Mouse (Mus musculus) gastrocnemius, postnatal 10 days (tissue): ENCODE results near the gene Abtb1. TPM values are rescaled to one million over a fixed set of nuclear protein-coding genes. Genes with fewer than 3 reads are reported as not detected.
A peak's percentile ranks its signal among the peaks of the same experiment; 100 is the strongest.

ENCODE experiments used
- DNase-seq: peaks from one replicate; pipeline ENCODE4 v3.0.0; 2021; ENCODE audit warnings: mixed read lengths
- total RNA-seq, 2 experiments: library from RNA; stranded (reverse); gene quantifications; 2 replicates each; pipeline ENCODE4 v1.2.3; 2021

Abtb1 gene
- total RNA-seq, 2 experiments from 2014 or later = 15.6 to 17.9 TPM

DNA sequence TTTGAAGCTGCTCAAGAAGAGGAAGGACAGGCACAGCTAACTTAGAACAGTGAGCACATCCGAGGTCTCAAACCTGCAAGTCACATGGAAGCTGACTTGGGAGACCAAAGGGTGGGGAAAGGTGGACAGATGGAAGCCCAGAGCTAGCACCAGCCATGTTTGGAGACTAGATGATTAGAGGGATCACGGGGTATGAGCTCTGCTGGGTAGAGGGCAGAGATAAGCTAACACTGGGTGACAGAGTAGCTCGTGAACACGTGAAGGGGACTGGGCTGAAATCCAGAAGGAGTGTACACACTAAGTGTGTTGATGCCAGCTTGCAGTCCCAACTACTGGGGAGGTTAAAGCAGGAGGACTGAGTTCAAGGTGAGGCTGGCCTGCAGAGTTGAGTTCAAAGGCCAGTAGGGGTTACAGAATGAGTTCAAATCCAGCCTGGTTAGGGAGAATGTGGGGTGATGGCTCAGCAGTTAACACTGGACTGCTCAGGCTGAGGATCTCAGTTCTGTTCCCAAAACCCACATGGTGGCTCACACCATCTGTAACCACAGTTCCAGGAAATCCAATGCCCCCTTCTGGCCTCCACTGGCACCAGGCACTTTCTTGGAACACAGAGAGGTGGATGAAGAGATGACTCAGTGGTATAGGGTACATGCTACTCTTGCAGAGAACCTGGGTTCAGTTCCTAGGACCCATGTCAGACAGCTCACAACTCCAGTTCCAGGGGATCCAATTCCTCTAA lies 37.7 kb downstream of the Abtb1 start:
- DNase-seq = no peak

DNA sequence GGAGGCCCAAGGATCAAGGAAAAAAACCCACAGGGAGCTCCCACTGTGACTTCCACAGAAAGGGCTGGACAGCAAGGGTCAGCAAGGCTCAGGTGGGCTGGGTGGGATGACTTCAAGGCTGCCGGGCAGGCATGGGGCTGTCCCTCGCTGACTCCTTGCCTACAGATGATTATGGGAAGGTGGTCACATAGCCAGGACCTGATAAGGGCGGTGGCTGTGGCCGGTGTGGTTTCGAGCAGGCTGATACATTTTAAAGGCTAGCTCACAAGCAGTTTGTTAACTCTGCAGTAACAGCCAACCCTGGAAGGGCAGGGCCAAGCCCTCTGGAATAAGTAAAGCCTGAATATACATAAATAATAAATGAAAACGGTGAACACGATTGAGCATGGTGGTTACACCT lies 38.7 kb downstream of the Abtb1 start:
- DNase-seq = no peak

DNA sequence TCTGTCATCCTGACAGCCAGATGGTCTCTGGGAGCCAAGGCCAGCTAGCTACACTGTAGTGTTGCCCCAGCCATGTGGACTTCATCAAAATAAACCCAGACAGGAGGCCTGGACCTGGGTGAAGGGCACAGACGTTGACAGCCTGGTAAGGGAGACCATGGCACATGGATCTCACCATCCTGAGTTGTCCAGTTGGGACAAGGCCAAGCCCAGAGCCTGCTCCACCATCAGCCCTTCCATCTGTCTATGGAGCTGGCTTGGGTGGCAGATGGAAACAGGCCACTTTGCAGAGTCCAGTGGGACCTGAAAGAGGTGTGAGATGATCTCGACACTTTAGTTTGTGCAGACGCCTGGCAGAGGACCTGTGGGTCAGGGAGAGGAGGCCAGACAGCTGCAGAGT lies 41.0 kb downstream of the Abtb1 start:
- no peak for DNase-seq

DNA sequence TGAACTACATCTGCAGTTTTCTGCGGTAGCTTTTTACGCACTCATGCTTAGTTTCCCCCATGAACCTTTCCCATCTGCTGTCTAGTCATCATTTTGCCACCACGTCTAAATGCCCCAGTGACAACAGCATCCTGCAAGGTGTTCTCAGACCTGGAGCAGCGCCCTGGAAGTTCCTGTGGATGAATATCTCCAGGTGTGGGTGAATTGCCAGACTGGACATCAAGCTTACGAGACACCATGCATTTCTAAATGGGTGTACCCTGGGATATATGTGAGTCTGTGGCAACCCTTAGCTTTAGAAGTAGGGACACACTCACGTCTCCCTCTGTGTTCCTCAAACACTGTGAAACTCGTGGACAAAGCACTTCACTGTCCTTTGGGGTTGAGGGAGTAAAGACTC lies 41.6 kb downstream of the Abtb1 start:
- DNase-seq = no peak

DNA sequence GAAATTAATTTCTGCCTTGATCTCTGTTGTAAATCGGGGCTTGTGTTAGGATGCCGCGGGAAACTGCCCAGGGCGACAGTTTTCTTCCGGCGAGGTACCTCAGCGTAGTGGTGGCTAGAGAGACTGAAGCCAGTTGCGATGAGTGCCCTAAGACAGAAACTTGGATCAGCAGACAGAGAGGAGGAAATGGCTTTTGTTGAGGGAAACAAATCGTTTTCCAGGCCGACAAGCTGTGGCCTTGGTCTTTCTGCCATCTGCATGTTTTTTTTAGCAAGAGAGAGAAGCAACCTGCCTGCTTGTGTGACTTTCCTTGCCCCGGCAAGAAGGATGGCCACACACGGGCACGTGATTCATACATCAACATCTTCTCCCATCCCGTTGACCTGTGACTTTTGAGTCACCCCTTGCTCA lies 47.2 kb downstream of the Abtb1 start:
- DNase-seq = no peak

DNA sequence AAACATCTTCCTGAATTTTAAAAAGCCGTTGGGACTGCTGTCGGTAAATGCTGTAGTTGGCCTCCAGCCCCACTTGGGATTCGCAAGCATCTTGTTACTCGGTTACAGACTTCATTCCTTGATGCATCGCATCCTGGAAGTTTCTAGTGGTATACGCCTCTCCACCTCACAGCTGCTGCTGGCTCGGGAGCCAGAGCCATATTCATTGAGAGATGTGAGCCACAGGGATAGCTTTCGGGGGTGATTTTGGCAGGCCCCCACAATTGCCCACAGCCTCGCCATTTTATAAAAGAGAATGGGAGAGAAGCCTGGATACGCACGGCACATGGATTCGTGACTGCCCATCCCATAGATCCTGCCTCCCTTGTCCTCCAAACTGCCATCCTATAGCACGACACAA lies 47.9 kb downstream of the Abtb1 start:
- DNase-seq = no peak

DNA sequence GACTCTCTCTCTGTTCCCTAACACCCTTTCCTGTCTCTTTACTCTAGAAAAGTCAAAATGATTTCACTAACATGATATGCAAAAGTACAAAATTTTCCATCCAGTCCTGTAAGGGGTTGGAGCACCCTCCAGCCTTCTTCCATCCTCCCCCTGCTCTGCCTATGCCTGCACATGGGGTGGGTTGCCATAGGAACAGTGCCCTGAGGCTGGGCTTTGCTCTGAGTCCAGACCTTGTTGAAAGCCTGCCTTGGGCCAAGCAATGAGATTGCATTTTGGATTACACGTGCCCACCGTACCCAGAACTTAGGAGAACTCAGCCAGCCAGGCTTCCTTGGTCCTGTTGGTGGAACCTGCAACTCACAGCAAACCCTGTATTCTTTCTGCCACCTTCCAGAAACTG lies 48.5 kb downstream of the Abtb1 start:
- no peak for DNase-seq

DNA sequence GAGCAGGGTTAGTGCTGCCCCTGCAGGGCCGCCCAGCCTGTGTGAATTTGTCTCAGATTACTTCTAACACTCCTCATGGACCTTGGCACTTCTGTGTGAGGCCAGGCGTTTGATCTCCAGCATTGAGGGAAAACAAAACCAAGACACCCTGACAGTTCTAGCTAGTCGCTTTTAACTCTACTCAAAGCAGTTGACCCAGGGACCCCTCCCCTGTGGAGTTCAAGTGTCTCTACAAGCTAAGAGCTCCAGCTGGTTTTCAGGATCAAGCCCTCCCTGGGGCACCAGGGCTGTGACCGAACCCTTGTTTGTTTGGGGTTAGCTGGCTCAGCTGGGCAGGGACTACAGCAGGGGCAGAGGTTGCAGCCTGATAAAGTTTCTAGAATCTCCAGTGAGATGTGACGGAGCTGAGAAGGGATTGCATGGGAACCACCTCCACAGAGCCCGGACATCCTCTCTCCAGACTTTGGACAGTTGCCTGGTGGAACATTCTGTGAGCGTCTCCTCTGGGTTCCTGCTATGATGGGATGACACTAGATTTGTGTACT lies 49.6 kb downstream of the Abtb1 start:
- no peak for DNase-seq

DNA sequence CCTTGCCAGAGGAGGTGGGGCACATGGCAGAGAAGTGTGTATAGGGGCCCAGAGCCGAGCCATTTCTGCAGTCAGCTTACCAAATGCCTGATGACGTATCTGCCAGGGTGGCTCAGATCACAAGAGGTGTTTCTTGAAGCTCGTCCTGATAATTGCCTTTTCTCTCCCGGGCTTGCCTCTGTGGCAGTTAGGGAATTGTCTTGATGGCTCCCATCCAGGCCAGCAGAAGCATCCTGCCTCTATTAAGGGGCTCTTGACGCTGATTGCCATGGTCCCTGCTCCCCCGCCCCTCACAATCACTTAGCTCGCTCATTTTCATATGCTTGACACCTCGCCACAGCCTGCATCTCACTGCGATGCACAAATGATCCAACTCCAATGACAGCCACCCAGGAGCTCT lies 50.5 kb downstream of the Abtb1 start:
- no peak for DNase-seq

DNA sequence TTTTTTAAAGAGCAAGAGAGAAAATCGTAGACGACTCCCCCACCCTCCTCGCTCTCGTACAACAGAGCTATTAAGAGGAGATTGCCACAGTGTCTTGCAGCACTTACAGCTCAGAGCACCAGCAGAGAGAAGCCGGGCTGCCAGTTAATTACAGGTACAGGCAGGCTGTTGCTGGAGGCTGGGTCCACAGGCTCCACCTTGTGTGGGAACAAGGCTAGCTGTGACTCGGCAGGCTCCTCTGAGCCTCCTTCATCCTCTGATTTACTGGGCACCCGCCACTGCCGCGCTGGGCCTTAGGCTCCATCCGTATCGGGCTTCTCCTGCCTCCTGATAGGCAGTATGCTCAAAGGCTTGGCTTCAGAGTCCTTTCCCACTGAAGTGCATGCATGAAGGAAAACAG lies 53.6 kb downstream of the Abtb1 start:
- no peak for DNase-seq

DNA sequence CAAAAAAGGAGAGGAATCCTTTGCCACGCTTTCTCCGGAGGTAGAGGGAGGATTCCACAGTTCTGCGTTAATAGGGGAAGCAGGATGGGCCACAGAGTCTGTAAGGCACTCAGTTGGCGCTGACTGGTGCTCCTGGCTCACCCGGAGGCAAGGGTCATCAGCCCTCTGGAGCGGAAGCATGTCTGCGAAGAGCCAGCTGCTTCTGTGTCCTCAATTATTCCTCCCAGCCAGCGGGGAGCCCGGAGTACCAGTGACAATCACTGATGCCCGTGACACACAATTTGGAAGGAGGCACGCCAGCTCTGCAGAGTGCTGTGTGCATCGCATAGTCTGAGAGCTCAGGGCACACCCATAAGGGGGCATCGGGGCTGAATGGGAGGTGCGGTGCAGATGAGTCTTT lies 54.3 kb downstream of the Abtb1 start:
- no peak for DNase-seq

DNA sequence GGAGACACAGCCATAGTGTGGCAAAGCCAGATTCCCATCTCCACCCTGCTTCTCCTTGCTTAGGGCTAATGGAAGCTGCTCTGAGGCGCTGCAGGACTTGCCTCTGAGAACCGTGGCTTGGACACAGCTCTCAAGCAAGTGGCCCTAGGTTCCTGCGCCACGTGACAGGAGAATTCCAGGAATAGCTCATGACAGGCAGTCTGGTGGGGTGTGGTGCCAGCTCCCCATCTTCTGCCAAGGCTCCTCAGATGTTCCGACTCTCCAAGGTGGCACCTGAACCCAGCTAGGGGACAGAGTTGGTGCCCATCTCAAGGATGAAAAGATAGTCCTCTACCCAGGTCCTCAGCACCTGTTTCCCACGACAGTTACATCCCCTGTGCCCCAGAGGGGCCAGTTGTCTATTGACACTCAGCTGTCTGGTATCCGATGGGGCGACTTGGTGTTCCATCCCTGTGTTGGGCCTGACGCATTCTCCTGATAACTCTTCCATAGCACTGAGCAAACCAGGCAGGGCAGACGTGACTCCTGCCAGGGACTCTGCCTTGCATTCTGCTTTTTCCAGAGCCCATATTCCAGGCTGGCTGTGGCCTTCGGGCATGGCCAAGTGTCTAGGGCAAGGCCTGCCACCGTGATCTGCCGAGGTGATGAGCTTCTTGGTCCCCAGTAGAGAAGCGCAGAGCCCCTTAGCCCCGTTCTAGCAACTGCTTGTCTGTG lies 54.9 kb downstream of the Abtb1 start:
- DNase-seq = peak; percentile 71

Other genes starting within 250 kb of the Abtb1 start
- 10 to 100 TPM; 41.8 to 45.9 TPM for gene Kbtbd12, start 204.0 kb downstream of the Abtb1 start, total RNA-seq
- gene Mgll, start 117.6 kb downstream of the Abtb1 start, total RNA-seq = 10 to 100 TPM; 66.8 to 73.4 TPM
- 10 to 100 TPM; 69.0 to 70.3 TPM for gene Podxl2, start 33.1 kb upstream of the Abtb1 start, total RNA-seq
- gene Mcm2, start 56.8 kb upstream of the Abtb1 start, total RNA-seq = 10 to 100 TPM; 15.5 to 23.7 TPM
- 10 to 100 TPM; 21.4 to 34.4 TPM for gene Tpra1, start 60.3 kb upstream of the Abtb1 start, total RNA-seq